Mouse (Mus musculus) embryo, embryonic 11 days (tissue): ENCODE results near the gene Map3k5.

ENCODE experiments used
- DNase-seq: peaks from one replicate; pipeline ENCODE4 v3.0.0-alpha.2; 2015

Gene Map3k5

GRCm38 (mm10) chr10:20166797-20167196 is 232.5 kb downstream of the Map3k5 start:
- no peak for DNase-seq

- no peak for DNase-seq
These were observed 233.2 kb downstream of the Map3k5 start for GRCm38 (mm10) chr10:20167467-20167866.

GRCm38 (mm10) chr10:20169182-20169674 is 235.0 kb downstream of the Map3k5 start:
- DNase-seq: no peak

GRCm38 (mm10) chr10:20169927-20170604 is 235.8 kb downstream of the Map3k5 start:
- no peak for DNase-seq

- peak; percentile 89 for DNase-seq
These were observed 236.4 kb downstream of the Map3k5 start for GRCm38 (mm10) chr10:20170605-20171088.

- no peak for DNase-seq
These were observed 236.9 kb downstream of the Map3k5 start for GRCm38 (mm10) chr10:20171209-20171608.

- no peak for DNase-seq
These were observed 237.5 kb downstream of the Map3k5 start for GRCm38 (mm10) chr10:20171756-20172155.

- no peak for DNase-seq
These were observed 239.5 kb downstream of the Map3k5 start for GRCm38 (mm10) chr10:20173733-20174132.

- DNase-seq: no peak
These were observed 241.8 kb downstream of the Map3k5 start for GRCm38 (mm10) chr10:20176054-20176453.

- DNase-seq: peak; percentile 18
These were observed 244.7 kb downstream of the Map3k5 start for GRCm38 (mm10) chr10:20178807-20179605.

GRCm38 (mm10) chr10:20181198-20181597 is 246.9 kb downstream of the Map3k5 start:
- DNase-seq: no peak

- DNase-seq: peak; percentile 16
These were observed 247.6 kb downstream of the Map3k5 start for GRCm38 (mm10) chr10:20181680-20182399.

GRCm38 (mm10) chr10:20184326-20184725 is 250.1 kb downstream of the Map3k5 start:
- no peak for DNase-seq

GRCm38 (mm10) chr10:20185264-20185663 is 251.0 kb downstream of the Map3k5 start:
- no peak for DNase-seq

GRCm38 (mm10) chr10:20185806-20186205 is 251.5 kb downstream of the Map3k5 start:
- no peak for DNase-seq

- no peak for DNase-seq
These were observed 252.6 kb downstream of the Map3k5 start for GRCm38 (mm10) chr10:20186800-20187273.

GRCm38 (mm10) chr10:20190139-20190747 is 256.0 kb downstream of the Map3k5 start:
- no peak for DNase-seq
